Mouse (Mus musculus) ES-E14 (cell line): ENCODE results near the gene Ofd1.

ENCODE experiments used
- CHD2 ChIP-seq: IDR thresholded peaks from 2 replicates; pipeline ENCODE4 v1.6.1; 2014; ENCODE audit warnings: mild to moderate bottlenecking, low read depth, low read length, inconsistent platforms
- HCFC1 ChIP-seq: IDR thresholded peaks from 2 replicates; pipeline ENCODE4 v1.6.1; 2012; ENCODE audit warnings: low read length, inconsistent platforms, borderline replicate concordance; ENCODE audit not compliant: insufficient read depth
- MAFK ChIP-seq: IDR thresholded peaks from 2 replicates; pipeline ENCODE4 v1.6.1; 2014; ENCODE audit warnings: mild to moderate bottlenecking, low read depth, low read length, inconsistent platforms; ENCODE audit not compliant: insufficient read depth
- ZC3H11A ChIP-seq: IDR thresholded peaks from 2 replicates; pipeline ENCODE4 v1.6.1; 2012; ENCODE audit warnings: low read depth, mild to moderate bottlenecking, inconsistent platforms, low read length, borderline replicate concordance
- ZNF384 ChIP-seq: IDR thresholded peaks from 2 replicates; pipeline ENCODE4 v1.6.1; 2012; ENCODE audit warnings: low read depth, low read length, inconsistent platforms

DNA sequence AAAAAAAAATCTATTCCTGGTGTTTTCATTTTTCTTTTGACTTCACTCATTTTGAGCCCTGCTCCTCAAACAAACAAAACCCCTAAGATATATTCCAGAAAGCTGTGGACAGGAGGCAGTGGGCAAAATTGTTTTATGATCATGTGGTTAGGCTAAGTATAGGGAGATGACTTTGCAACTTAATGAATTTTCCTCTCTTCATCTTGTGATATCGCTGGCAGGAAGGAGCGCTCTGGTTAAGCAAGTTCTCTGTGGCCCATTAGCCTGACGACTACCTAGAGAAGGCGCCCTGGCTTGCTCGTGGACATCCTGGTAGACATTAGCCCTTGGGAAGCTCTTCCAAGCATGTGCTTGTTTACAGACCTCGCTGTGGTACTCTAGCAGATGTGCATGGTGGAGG lies 98.7 kb downstream of the Ofd1 start:
- TF ChIP-seq MAFK (no peak), ZC3H11A (no peak), ZNF384 (no peak), HCFC1 (no peak), CHD2 (no peak)
